Mouse (Mus musculus) central nervous system, embryonic 18 days (tissue): Measurements from ENCODE around the gene Thg1l. TPM values are rescaled to one million over a fixed set of nuclear protein-coding genes. Genes with fewer than 3 reads are reported as not detected.

Experiments
- polyA plus RNA-seq: library from polyadenylated mRNA; depleted of rRNA; stranded (reverse); fragments of >200 nt; gene quantifications from 2 replicates; pipeline ENCODE4 v1.2.3, GENCODE M21; 2012; rRNA removed

The Thg1l gene
- polyA plus RNA-seq, result 11.8 and 11.9 TPM in 2 replicates

DNA sequence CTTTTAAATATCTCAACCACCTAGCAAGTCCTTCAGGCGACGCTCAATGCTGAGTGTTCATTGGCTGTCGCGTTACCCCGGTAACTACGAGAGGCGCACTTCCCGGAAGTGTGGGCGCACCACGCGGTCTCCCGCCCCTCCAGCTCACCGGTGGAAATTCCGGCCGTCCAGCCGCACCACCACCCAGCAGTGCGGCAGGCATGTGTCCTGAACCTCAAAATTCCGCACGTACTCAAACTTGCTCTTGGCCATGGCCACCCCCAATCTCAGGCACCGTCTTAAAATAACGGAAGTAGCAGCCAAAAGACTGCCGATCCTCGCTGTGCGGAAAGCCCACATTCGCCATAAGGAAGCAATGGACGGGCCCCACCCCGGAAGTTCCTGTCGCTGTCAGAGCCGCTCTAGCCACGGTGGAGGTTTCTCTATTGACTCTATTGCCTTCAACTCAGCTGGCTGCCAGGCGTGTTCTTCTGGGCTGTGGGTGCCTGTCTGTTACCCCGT, at the start of gene Thg1l:
Gene Thg1l, minus strand, starts transcription at position 368 of the 501 bp plus-strand sequence.

DNA sequence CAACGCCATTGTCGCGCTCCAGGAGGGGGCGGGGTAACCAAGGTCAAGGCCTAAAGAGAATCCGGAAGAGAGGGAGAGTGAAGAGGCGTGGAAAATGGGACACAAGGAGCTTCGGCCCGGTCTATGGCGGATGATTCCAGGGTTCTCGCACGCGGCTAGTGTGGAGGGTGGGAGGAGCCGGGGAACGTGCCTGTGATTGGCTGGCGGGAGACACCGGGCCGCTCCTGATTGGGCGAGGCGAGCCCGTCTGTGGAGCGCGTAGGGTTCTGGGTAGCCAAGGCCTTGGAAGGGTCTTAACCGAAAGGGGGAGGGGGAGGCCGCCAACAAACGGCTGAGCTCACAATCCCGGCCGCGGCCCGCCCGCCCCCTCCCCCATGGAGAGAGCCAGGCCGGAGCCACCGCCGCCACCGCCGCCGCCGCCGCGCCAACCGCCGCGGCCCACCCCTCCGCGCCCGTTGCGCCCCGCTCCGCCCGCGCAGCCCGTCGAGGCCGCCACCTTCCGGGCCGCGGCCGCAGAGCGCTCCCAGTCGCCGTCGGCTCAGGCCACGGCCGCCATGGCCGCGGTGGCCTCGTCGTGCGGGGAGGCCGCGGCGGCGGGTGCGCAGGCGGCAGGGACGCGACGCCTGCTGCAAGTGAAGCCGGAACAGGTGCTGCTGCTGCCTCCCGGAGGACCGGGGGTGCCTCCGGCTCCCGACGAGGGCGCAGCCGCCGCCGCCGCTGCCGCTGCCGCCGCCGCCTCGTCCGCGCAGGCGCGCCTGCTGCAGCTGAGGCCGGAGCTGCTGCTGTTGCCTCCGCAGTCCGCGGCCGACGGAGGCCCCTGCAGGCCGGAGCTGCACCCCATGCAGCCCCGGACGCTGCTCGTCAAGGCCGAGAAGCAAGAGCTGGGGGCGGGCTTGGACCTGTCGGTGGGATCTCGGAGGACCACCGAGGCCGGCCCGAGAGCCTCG, 24.9 kb upstream of the Thg1l start, which contains the start of gene Sox30:
Gene Sox30, plus strand, starts transcription at position 365 of the 947 bp plus-strand sequence.

DNA sequence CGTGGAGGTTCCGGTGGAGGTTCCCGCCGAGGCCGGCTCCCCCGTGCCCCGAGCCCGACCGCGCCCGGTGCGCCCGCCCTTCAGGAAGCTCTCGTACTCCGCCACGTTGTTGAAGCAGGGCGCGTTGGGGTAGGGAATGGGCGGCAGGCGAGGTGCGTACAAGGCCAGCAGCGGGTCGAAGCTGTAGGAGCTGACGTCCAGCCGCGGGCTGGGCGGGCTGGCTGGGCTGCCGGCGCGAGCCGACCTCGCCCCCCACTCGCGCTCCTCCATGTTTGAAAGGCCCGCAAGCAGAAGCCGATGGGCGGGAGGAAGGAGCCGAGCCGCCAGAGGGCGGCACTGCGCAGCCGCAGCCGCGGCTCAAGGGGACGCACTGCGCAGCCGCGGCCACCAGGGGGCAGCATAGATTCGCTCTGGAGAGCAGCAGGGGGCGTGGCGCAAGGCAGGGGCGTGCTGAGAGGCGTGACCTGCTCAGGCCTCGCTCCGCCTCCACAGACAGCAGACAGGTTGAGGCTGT, 10.6 kb downstream of the Thg1l start, which contains the start of gene Lsm11:
Gene Lsm11, minus strand, starts transcription at position 293 of the 514 bp plus-strand sequence.

Other genes with a start within 250 kb of the Thg1l start
- gene Clint1, start 103.4 kb downstream of the Thg1l start, polyA plus RNA-seq, result 44.6 and 47.2 TPM in 2 replicates
- gene Lsm11, start 10.6 kb downstream of the Thg1l start, polyA plus RNA-seq, result 31.7 and 32.6 TPM in 2 replicates
- 0.19 and 0.35 TPM in 2 replicates for gene Sox30, start 24.8 kb upstream of the Thg1l start, polyA plus RNA-seq
- gene Gm12166, start 96.8 kb upstream of the Thg1l start, polyA plus RNA-seq, result 7.1 and 8.9 TPM in 2 replicates
- 17.9 and 19.8 TPM in 2 replicates for gene Adam19, start 100.5 kb upstream of the Thg1l start, polyA plus RNA-seq
- 0.19 and 0.23 TPM in 2 replicates for gene Nipal4, start 211.0 kb upstream of the Thg1l start, polyA plus RNA-seq